Mouse (Mus musculus) naive thymus-derived CD4-positive, alpha-beta T cell, adult 2 months (primary cell): ENCODE results near the gene Ren1.
"Not testable (repeated sequence)": the region's sequence is repeated elsewhere in the genome, so short reads cannot be mapped to it uniquely, and the experiment has no call there.

Experiments
- DNase-seq: peaks from one replicate; pipeline ENCODE4 v3.0.0-alpha.2; 2011; ENCODE audit warnings: low read depth

Ren1 gene

GRCm38 (mm10) chr1:133350210-133350609, at the start of gene Ren1:
Gene Ren1, plus strand, starts transcription at chr1:133350510.
- DNase-seq, result no peak

GRCm38 (mm10) chr1:133302540-133302939, 47.8 kb upstream of the Ren1 start:
- no peak for DNase-seq

GRCm38 (mm10) chr1:133306842-133307241, 43.5 kb upstream of the Ren1 start:
- DNase-seq, result peak; percentile 70

- DNase-seq, result peak; percentile 75
Observed at GRCm38 (mm10) chr1:133307318-133307717, 43.0 kb upstream of the Ren1 start.

- no peak for DNase-seq
Observed at GRCm38 (mm10) chr1:133309652-133310267, 40.5 kb upstream of the Ren1 start, which contains the start of gene Golt1a. Gene Golt1a, plus strand, starts transcription at chr1:133309800.

GRCm38 (mm10) chr1:133311240-133311639, 39.1 kb upstream of the Ren1 start:
- no peak for DNase-seq

- DNase-seq, result no peak
Observed at GRCm38 (mm10) chr1:133311946-133312345, 38.4 kb upstream of the Ren1 start.

GRCm38 (mm10) chr1:133314364-133314763, 35.9 kb upstream of the Ren1 start:
- DNase-seq, result peak; percentile 52

GRCm38 (mm10) chr1:133315775-133316174, 34.5 kb upstream of the Ren1 start:
- no peak for DNase-seq

- no peak for DNase-seq
Observed at GRCm38 (mm10) chr1:133316577-133316976, 33.7 kb upstream of the Ren1 start.

- no peak for DNase-seq
Observed at GRCm38 (mm10) chr1:133317149-133317548, 33.2 kb upstream of the Ren1 start.

GRCm38 (mm10) chr1:133321267-133321925, 28.9 kb upstream of the Ren1 start, which contains the start of gene Kiss1:
Gene Kiss1, plus strand, starts transcription at chr1:133321875.
- DNase-seq, result no peak

- DNase-seq, result no peak
Observed at GRCm38 (mm10) chr1:133323333-133323732, 27.0 kb upstream of the Ren1 start.

- no peak for DNase-seq
Observed at GRCm38 (mm10) chr1:133325951-133326350, 24.4 kb upstream of the Ren1 start.

GRCm38 (mm10) chr1:133327094-133327493, 23.2 kb upstream of the Ren1 start:
- no peak for DNase-seq

- DNase-seq, result no peak
Observed at GRCm38 (mm10) chr1:133328299-133328795, 22.0 kb upstream of the Ren1 start.

- DNase-seq, result no peak
Observed at GRCm38 (mm10) chr1:133328896-133329637, 21.2 kb upstream of the Ren1 start.

- no peak for DNase-seq
Observed at GRCm38 (mm10) chr1:133329638-133329964, 20.7 kb upstream of the Ren1 start.

GRCm38 (mm10) chr1:133331142-133331541, 19.2 kb upstream of the Ren1 start:
- no peak for DNase-seq

- no peak for DNase-seq
Observed at GRCm38 (mm10) chr1:133332656-133333430, 17.5 kb upstream of the Ren1 start.

- DNase-seq, result no peak
Observed at GRCm38 (mm10) chr1:133333937-133334336, 16.4 kb upstream of the Ren1 start.

- not testable (repeated sequence) for DNase-seq
Observed at GRCm38 (mm10) chr1:133340403-133340802, 9.9 kb upstream of the Ren1 start.
